Mouse (Mus musculus): Measurements from ENCODE around the gene Tmem63c. TPM values are rescaled to one million over a fixed set of nuclear protein-coding genes. Genes with fewer than 3 reads are reported as not detected.
A peak's percentile ranks its signal among the peaks of the same experiment; 100 is the strongest.

Tmem63c gene
- polyA plus RNA-seq, 1 experiment from 2014 or later: 11.1 TPM

DNA sequence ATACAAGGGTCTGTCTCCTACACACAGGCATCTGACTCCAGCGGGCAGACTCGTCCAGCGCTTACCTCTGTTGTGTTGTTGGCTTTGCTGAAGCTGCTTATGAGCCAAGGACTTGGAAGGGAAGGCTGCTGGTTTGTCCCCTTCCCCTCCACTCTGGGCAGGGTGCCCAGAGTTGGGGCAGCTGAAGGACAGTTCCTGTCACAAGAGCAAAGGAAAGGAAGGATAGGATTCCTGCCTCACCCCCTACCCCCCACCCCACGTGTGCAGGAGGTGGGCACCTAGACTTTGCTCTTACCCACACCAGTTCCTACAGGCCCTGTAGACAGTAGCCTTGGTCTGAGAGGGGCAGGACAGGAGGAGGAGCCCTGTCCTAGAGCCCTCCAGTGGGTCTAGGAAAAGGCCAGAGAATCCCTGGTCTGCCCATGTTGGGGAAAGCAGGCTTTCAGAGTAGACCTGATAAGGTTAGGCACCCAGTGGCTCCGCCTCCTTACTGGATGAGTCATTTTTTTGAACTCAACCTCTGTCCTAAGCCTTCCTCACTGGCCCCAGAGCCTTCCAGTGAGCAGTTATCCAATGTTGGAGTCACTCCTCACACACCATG lies 10.1 kb downstream of the Tmem63c start:
- no peak overlapping the region for H3K4me2 ChIP-seq
- H3K27me3 ChIP-seq: no peaks in the 10 kb centered on the region
- 73% methylated on average over 5 of the region's 5 CpGs for WGBS
- no peak overlapping the region for H3K4me3 ChIP-seq
- H3K9me3 ChIP-seq: no peaks in the 10 kb centered on the region
- no peak overlapping the region for H3K27ac ChIP-seq (replicated peaks)
- H3K4me1 ChIP-seq (replicated peaks): peaks cover 22% of the 10 kb centered on the region
- ATAC-seq (ENCODE audit: low FRiP score, low read depth): no peak
- no peaks in the 10 kb centered on the region for H3K36me3 ChIP-seq
- H3K9ac ChIP-seq: no peak overlapping the region

DNA sequence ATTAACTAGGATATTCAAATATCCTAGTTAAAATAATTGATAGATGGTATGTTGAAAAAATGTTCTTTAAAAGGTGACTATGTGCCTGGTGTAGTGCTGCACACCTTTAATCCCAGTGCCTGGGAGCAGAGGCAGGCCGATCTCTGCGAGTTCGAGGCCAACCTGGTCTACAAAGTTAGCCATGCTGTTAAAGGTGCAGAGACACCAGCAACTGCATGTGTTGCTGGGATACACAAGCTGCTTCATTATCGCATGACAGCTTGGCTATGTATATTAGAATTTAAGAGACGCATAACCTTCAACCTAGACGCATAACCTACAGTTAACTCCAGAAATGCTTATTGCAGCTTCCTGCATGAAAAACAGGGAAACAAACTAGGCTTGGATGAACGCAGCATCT lies 15.5 kb downstream of the Tmem63c start:
- Histone ChIP-seq H3K36me3 (no peaks in the 10 kb centered on the region), H3K9me3 (no peaks in the 10 kb centered on the region), H3K27ac (replicated peaks) (no peak overlapping the region), H3K4me2 (no peak overlapping the region), H3K4me1 (replicated peaks) (no peaks in the 10 kb centered on the region), H3K4me3 (no peak overlapping the region), H3K27me3 (no peaks in the 10 kb centered on the region), H3K9ac (no peak overlapping the region)
- ATAC-seq (ENCODE audit: low FRiP score, low read depth): no peak
- WGBS: 92% methylated on average over 7 of the region's 7 CpGs

DNA sequence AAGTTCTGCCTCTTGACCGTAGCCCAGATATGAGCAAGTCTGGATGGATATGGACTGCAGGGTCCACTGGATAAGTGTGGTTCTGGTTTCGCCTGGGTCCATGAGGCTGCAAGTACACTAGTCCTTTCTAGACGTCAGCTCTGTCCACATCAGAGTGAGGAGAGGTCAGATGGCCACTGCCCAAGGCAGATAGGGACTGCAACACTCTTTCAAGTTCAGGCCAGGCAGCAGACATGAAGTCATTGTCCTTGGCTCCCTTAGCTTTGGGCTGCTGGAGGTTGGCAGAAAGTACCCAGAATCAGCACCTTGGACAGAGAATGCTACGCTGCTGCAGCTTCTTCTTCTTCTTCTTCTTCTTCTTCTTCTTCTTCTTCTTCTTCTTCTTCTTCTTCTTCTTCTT lies 19.0 kb downstream of the Tmem63c start:
- Histone ChIP-seq H3K4me3 (no peak overlapping the region), H3K27ac (replicated peaks) (no peak overlapping the region), H3K36me3 (no peaks in the 10 kb centered on the region), H3K27me3 (no peaks in the 10 kb centered on the region), H3K9me3 (no peaks in the 10 kb centered on the region), H3K4me1 (replicated peaks) (peaks cover 24% of the 10 kb centered on the region), H3K9ac (no peak overlapping the region), H3K4me2 (no peak overlapping the region)
- 71% methylated on average over 4 of the region's 4 CpGs for WGBS
- no peak for ATAC-seq (ENCODE audit: low FRiP score, low read depth)

DNA sequence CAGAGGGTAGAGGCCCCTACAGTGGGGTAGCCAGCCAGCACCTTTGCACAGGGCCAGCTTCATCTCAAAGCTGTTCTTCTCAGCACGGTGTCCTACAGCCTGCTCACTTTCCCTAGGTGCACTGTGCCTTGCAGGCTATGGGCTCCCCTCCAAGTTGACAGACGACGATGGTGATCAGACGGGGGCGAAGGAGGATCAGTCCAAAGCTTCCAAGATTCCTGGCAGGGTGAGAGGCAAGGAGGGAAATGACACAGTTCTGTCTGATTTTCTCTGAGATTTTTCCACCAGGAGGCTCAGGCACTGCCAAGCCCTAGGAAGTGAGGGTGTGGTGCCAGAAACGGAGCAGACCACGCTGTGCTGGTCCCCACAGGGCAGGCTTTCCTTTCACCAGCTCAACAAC lies 19.7 kb downstream of the Tmem63c start:
- Histone ChIP-seq H3K27ac (replicated peaks) (0 out of 2 replicates have a peak overlapping the region, but pooled peaks have one; percentile 14), H3K9ac (no peak overlapping the region), H3K9me3 (no peaks in the 10 kb centered on the region), H3K4me1 (replicated peaks) (peaks cover 28% of the 10 kb centered on the region), H3K4me3 (no peak overlapping the region), H3K4me2 (no peak overlapping the region), H3K27me3 (no peaks in the 10 kb centered on the region), H3K36me3 (no peaks in the 10 kb centered on the region)
- 64% methylated on average over 7 of the region's 7 CpGs for WGBS
- no peak for ATAC-seq (ENCODE audit: low FRiP score, low read depth)

DNA sequence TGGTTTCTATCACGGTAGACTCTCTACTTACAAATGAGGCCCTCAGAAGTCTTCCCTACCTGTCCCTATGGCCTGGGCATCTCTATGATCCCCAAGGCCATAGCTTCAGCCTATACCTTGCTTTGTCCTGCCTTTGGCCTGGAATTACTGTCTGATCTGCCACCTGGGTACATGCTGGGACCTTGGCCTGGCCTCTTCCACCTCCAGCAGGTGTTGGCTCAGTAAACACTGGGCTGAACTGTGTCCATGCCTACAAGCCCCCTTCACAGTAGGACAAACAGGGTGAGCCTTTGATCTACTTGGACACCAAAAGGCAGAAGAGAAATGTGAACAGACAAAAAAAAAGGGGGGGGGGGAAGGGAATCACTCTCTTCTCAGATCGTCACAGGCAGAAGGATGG lies 21.3 kb downstream of the Tmem63c start:
- no peak overlapping the region for H3K9ac ChIP-seq
- 64% methylated on average over 2 of the region's 2 CpGs for WGBS
- H3K4me3 ChIP-seq: no peak overlapping the region
- H3K4me2 ChIP-seq: no peak overlapping the region
- H3K36me3 ChIP-seq: no peaks in the 10 kb centered on the region
- no peaks in the 10 kb centered on the region for H3K9me3 ChIP-seq
- no peak overlapping the region for H3K27ac ChIP-seq (replicated peaks)
- H3K4me1 ChIP-seq (replicated peaks): peaks cover 28% of the 10 kb centered on the region
- no peaks in the 10 kb centered on the region for H3K27me3 ChIP-seq
- ATAC-seq (ENCODE audit: low FRiP score, low read depth): no peak

DNA sequence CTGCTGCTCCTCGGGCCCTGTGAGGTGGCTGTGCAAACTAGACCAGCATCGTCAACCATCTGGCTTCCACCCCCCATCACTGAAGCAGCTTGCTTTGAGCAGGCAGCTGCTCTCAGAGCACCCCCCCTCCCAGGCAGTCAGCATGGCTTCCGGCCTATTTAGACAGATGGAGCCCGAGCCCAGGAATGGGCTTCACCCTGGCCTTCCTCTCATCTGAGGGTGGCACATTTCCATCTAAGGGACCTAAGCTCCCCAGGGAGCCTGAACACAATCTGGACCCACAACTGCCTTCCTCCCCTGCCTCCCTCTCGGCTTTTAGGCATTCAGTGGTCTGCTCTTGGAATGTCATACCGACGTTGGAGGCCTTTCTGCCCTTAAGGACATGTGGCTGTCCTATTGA lies 22.1 kb downstream of the Tmem63c start:
- H3K36me3 ChIP-seq: no peaks in the 10 kb centered on the region
- H3K27me3 ChIP-seq: no peaks in the 10 kb centered on the region
- H3K4me1 ChIP-seq (replicated peaks): peaks cover 28% of the 10 kb centered on the region
- H3K27ac ChIP-seq (replicated peaks): peak overlapping the region; percentile 44
- ATAC-seq (ENCODE audit: low FRiP score, low read depth): 0 out of 2 replicates have a peak, but pooled peaks have one; percentile 8
- H3K4me2 ChIP-seq: no peak overlapping the region
- no peak overlapping the region for H3K4me3 ChIP-seq
- no peak overlapping the region for H3K9ac ChIP-seq
- no peaks in the 10 kb centered on the region for H3K9me3 ChIP-seq
- WGBS: 46% methylated on average over 7 of the region's 7 CpGs

DNA sequence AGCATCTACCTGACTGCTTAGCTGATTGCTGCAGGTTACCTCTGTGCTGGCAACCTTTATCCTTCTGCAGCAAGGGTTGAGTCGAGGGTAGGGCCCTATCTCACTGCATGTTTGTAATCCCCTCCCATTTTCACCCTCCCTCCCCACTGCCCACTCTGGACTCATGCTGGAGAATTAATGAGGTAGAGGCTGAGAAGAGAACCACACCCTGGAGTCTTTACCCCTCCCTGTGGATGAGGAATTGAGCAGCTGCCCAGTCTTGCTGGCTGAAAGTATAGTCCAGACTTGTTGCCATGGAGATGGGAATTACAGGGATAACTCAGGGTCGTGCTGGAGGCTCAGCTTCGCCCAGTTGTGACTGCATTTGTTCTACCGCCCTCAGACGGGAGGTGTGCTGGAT lies 23.6 kb downstream of the Tmem63c start:
- peak; percentile 88 for ATAC-seq (ENCODE audit: low FRiP score, low read depth)
- Histone ChIP-seq H3K27me3 (no peaks in the 10 kb centered on the region), H3K4me1 (replicated peaks) (peaks cover 28% of the 10 kb centered on the region), H3K9me3 (no peaks in the 10 kb centered on the region), H3K4me2 (no peak overlapping the region), H3K27ac (replicated peaks) (peak overlapping the region; percentile 74), H3K9ac (no peak overlapping the region), H3K36me3 (no peaks in the 10 kb centered on the region), H3K4me3 (no peak overlapping the region)
- WGBS: 9% methylated on average over 5 of the region's 5 CpGs

DNA sequence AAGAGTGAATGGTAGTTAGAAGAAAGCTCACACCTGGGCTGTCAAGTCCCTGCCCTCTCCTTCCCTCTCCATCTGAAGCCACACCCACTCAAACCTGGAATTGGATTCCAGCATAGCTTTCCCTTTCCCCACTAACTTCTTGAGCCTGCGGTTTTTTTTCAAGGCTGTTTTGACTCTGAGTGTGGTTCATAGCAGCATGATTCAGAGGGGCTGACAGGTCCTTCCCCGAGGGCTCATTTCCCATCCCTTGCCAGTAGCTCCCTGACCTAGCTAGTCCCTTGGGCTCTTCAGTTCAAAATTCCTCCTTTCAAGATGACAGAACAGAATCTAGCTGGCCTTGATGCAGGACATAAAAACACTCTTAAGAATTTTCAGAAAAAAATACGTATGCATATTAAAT lies 26.4 kb downstream of the Tmem63c start:
- no peak overlapping the region for H3K9ac ChIP-seq
- H3K4me1 ChIP-seq (replicated peaks): peaks cover 40% of the 10 kb centered on the region
- H3K27ac ChIP-seq (replicated peaks): no peak overlapping the region
- H3K4me2 ChIP-seq: no peak overlapping the region
- H3K36me3 ChIP-seq: no peaks in the 10 kb centered on the region
- H3K4me3 ChIP-seq: no peak overlapping the region
- 70% methylated on average over 3 of the region's 3 CpGs for WGBS
- no peaks in the 10 kb centered on the region for H3K27me3 ChIP-seq
- ATAC-seq (ENCODE audit: low FRiP score, low read depth): no peak
- H3K9me3 ChIP-seq: no peaks in the 10 kb centered on the region

DNA sequence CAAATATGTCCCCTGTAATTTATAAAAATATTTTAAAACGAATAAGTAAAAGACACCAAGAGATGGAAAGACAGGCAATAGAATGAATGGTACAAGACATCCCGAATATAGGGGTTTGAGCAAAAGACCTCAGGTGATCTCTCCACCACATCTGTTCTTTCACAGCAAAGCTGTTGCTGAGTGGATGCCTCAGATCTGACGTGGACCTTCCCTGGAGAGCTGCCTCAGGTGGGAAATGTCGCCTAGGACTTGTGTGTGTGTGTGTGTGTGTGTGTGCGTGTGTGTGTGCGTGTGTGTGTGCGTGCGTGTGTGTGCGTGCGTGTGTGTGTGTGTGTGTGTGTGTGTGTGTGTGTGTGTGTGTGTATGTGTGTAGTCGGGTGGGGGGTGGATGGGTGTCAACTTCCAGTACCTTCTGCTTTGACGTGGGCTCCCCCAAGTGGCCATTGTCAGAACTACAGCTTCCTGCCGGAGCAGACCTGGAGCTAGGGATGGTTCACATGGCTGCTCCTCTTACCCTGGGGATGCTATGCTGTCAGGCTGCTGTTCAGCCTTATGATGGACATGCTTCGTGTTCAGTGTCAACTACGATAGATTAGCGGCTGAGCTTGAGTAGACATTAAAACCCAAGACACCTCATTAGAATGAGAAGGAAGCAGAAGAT lies 31.7 kb downstream of the Tmem63c start:
- Histone ChIP-seq H3K9ac (no peak overlapping the region), H3K36me3 (0 out of 2 replicates have a peak, but pooled peaks cover 3% of the 10 kb centered on the region), H3K4me2 (no peak overlapping the region), H3K4me1 (replicated peaks) (peaks cover 14% of the 10 kb centered on the region), H3K9me3 (no peaks in the 10 kb centered on the region), H3K4me3 (no peak overlapping the region), H3K27me3 (peaks cover 14% of the 10 kb centered on the region), H3K27ac (replicated peaks) (no peak overlapping the region)
- ATAC-seq (ENCODE audit: low FRiP score, low read depth): peak; percentile 70
- 21% methylated on average over 15 of the region's 16 CpGs for WGBS

DNA sequence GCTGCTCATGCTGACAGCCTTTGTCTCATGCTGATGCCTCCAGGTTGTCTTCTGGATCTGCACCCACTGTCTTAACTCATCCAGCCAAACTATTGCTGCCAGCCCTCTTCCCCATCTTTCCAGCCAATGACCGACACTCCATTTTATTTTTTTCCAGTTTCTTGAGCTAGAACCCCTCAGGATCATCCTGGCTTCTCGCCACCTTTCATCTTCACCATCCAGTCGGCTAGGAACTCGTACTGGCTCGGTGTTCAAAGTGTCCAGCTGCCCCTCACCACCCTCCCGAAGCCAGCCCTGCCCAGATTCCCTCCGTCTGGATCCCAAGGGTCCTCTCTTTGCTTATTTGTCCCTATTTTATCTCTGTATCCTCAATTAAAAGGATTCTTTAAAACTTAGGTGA lies 33.7 kb downstream of the Tmem63c start:
- Histone ChIP-seq H3K27me3 (peaks cover 14% of the 10 kb centered on the region), H3K9me3 (no peaks in the 10 kb centered on the region), H3K4me1 (replicated peaks) (peaks cover 14% of the 10 kb centered on the region), H3K36me3 (0 out of 2 replicates have a peak, but pooled peaks cover 3% of the 10 kb centered on the region), H3K4me3 (no peak overlapping the region), H3K4me2 (no peak overlapping the region), H3K9ac (no peak overlapping the region), H3K27ac (replicated peaks) (no peak overlapping the region)
- WGBS: 69% methylated on average over 7 of the region's 7 CpGs
- no peak for ATAC-seq (ENCODE audit: low FRiP score, low read depth)

DNA sequence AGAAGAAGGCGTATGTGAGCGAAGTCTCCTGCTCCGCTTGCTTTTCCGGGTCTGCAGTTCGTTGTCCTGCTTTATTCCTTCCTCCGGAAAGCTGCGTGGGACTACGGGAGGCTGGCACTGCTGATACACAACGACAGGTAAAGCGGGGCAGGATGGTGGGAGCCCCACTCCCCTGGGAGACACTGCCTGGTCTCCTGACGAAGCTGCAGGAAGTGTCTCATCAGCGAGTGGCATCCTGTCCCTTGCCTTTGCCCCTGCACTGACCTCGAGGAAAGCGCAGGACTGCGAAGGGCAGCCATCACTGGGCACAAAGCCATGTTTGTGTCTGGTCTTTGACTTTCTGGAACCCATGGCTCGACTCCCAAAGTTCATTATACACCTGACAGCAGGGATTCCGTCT lies 35.9 kb downstream of the Tmem63c start:
- Histone ChIP-seq H3K9me3 (no peaks in the 10 kb centered on the region), H3K36me3 (0 out of 2 replicates have a peak, but pooled peaks cover 4% of the 10 kb centered on the region), H3K4me2 (no peak overlapping the region), H3K27ac (replicated peaks) (no peak overlapping the region), H3K27me3 (peaks cover 14% of the 10 kb centered on the region), H3K9ac (no peak overlapping the region), H3K4me3 (no peak overlapping the region), H3K4me1 (replicated peaks) (peaks cover 7% of the 10 kb centered on the region)
- WGBS: 71% methylated on average over 17 of the region's 17 CpGs
- ATAC-seq (ENCODE audit: low FRiP score, low read depth): no peak

DNA sequence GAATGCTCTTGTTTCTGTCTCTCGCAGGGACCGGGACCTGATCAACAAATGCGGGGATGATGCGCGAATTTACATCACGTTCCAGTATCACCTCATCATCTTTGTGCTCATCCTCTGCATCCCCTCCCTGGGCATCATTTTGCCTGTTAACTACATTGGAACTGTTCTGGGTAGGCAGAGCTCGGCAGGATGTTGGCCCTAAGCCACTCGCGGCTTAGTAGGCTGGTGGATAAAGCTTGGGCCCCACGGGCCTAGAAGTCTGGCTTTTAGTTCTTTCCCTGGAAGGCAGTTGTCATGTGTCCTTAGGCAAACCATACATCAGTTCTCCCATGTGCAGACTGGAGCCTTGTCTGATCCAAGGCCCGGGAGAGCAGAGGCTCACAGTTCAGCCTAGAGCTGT lies 44.3 kb downstream of the Tmem63c start:
- 0 out of 2 replicates have a peak, but pooled peaks have one; percentile 38 for ATAC-seq (ENCODE audit: low FRiP score, low read depth)
- no peak overlapping the region for H3K9ac ChIP-seq
- no peak overlapping the region for H3K4me2 ChIP-seq
- H3K27me3 ChIP-seq: no peaks in the 10 kb centered on the region
- H3K27ac ChIP-seq (replicated peaks): no peak overlapping the region
- H3K36me3 ChIP-seq: 0 out of 2 replicates have a peak, but pooled peaks cover 4% of the 10 kb centered on the region
- no peak overlapping the region for H3K4me3 ChIP-seq
- H3K9me3 ChIP-seq: no peaks in the 10 kb centered on the region
- H3K4me1 ChIP-seq (replicated peaks): no peaks in the 10 kb centered on the region
- 85% methylated on average over 11 of the region's 11 CpGs for WGBS
